Mouse (Mus musculus): ENCODE measurements at regions not wholly inside any gene's neighbourhood (a gene's known extent, or its start where the extent isn't known, plus 50 kb on each side); places are given as distances from the start of the nearest gene placed in this dataset.

DNA sequence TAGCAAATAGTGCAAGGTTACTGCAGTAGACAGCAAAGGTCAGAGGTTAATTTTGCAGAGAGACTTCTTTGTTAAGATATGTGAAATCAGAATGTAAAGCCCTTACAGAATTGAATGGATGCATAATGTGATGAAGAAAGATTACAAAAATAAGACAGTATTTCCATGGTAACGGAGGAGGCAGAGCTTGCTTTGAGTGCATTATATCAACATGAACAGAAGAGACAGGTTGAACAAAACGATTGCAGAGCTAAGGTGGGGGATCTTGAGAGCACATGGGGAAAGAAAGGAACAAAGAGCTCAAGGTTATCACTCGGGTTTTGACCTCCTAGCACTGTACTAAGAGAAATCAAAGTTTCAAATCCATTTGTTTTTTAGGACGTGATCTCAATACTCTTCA is 106.2 kb upstream of the Rap2b start:
- DNase-seq (ENCODE audit: low spot score): no peak

DNA sequence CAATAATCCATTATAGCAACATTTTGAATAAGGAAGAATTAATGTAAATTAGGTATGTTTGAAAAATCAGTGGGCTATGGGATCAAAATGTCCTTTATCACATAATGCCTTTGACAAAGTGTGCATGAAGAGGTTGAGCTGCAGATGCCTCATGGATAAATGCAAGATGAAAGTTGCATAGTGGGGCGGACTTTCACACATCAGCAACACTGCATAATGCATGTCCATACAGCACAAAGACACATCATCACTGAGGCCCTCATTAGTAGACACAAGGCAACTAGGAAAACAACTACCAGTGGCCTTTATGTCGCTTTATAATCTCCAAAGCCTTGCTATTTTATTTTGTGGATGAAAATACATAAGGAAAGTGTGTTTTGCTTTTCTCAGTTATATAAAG is 105.8 kb upstream of the Rap2b start:
- no peak for DNase-seq (ENCODE audit: low spot score)

DNA sequence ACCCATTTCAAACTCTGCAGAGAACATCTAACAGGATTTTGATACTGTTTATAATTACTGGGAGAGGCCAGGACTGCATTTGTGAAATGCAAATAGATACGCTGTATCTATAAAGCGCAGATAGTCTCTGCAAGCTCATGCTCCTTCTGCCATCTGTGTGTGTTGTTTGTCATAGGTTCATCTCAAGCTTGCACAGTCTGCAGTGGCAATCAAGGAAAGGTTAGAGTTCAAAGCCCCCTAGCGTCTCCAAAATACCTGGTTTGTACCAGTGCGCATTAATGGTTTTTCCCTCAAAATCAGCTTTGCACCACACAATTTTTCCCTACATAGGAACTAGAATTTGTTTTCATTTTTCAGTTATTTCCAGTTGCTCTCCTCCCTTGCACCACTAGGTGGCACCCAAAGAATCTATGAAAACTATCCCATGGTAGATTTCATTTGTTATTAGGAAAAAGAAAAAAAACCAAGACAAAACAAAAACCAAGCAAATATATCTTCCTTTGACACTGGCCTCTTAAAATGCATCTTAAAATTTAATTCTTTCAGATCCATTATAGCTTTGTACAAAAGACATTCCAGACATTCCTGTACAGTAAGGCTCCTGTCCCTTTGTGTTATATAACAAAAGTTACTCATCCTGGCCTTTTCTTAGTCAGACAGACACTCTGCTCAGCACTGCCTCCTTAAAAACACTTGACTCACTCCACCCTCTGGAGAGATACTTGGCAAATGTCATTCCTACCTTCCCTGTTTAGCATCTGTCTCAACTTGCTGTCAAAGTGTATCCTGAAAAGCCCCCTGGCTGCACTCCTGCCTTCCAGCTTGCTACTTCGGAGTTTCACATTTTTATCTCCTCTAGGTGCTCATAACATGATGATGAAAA is 92.7 kb upstream of the Rap2b start:
- DNase-seq (ENCODE audit: low spot score): peak; percentile 28

DNA sequence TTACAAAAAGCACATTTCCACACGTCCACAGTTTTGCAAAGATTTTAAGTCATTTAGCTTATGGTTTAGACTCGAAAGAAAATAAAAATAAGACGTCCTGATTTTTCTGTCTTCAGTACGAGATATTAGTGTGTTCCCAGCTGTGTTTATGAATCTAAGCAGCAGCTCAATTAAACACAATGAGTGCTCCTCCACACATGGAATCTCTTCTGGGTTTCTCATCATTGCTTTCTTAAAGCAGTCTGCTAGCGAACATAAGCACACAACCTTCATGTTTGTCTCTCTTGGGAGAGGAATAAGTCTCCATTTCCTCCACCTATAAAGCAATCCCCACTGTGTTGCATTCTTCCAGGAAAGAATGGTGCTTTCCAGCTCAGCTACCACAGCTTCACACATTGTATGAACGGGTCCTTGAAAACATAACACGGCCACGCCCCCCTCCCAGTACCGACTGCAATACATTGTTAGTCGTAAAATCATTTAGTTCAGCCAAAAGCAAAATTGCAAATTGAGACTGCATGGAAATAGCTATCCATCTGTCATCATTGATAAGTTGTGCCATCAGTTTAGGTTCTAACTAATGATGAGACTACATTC is 75.4 kb upstream of the Rap2b start:
- no peak for DNase-seq (ENCODE audit: low spot score)

DNA sequence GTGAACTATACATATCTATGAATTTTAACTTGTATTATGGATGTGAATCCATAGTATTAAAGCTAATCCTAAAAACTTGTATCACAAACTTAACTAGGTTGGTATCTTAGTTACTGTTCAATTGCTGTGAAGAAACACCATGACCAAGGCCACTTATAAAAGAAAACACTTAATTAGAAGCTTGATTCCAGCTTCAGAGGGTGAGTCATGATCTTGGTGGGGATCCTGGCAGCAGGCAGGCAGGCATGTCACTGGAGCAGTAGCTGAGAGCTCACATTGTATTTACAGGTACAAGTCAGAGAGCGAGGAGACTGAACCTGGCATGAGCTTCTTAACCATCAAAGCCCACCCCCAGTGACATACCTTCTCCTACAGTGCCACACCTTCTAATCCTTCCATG is 73.2 kb upstream of the Rap2b start:
- no peak for DNase-seq (ENCODE audit: low spot score)

DNA sequence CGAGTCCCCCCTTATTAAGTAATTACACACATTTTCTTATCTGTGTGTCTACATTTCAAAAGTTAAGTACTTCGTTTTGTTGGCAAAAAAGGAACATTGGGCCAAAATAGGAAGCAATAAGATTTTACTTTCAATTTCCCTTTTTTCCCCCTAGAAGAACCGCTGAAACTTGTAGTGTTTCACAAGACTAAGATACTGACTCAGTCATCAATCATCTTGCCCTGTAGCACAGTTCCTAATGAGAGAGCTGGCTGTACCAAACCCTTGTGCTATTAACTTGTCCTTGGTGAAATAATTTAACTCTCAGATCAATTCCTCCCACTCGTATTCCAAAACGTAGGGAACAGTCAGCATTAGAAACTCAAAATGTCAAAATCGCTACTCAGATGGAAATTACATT is 66.6 kb upstream of the Rap2b start:
- DNase-seq (ENCODE audit: low spot score): no peak

DNA sequence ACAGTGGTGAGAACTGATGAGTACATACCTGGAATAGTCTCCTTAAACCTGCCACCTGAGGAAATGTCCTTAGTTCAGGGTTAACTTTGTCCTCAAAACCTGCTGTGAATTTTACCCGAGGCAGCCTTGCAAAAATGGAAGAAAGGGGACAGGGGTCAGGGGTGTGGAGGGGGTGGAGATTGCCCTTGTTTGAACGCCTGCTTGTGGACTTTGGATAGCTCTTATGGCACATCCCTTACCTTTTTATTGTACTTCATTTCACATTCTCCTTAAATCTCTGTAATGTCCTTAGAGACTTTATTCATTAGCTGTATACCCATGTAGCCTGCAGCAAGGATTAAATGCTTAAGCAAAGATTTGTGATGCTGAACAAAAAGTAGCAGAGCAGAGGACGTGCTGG is 64.1 kb upstream of the Rap2b start:
- no peak for DNase-seq (ENCODE audit: low spot score)

DNA sequence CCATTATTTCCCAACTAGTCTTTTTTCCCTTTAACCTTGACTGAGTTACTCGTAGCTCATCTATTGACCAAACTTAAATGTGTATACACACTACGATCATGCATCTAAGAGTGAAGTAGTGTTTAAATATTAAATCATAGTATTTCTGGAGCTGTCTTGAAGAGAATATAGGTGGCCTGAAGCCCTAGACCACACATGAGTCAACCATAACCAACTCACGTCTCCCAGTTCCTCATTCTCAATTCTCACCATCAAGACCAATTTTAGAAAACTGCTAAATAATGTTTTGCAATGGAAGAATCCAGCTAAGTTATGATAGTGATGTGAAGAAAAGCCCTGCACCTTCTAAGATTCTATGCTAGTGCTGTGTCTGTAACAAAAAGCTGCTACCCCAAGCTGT is 59.2 kb upstream of the Rap2b start:
- no peak for DNase-seq (ENCODE audit: low spot score)

DNA sequence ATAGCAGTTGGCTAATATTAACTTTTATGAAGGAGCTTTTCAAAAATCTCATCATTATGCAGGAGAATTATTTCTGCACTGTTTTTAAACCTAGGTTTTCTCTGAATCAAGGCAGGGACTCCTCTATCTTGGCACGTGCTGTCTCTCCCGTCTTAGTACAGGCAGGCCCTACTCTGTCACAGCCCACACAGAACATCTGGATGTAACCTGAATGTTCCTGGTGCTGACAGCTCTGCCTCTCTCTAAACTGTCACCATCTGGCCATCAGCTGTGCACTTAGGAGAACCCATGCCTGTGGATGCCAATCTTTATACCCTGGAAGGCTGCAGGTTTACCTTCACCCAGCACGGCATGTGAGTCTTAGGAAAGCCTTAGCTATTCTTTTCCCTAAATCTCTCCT is 58.0 kb upstream of the Rap2b start:
- no peak for DNase-seq (ENCODE audit: low spot score)

DNA sequence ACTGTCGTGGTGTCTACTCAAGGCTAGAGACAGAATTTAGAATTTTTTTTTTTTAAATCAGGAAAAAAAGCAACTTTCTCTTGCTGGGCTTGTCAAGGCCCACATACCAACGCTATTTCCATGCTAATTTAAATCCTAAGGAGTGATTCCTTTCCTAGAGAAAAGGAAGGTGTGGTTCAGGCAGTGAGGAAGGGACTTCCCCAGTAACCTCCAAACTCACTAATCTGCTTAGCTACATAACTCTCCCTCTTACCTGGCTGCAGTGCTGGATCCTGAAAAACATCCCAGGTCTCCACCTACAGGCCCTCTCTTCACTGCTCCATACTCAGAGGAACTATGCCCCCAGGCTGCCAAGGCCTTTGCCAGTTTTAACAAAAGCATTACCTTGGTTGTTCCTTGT is 55.1 kb upstream of the Rap2b start:
- DNase-seq (ENCODE audit: low spot score): no peak

DNA sequence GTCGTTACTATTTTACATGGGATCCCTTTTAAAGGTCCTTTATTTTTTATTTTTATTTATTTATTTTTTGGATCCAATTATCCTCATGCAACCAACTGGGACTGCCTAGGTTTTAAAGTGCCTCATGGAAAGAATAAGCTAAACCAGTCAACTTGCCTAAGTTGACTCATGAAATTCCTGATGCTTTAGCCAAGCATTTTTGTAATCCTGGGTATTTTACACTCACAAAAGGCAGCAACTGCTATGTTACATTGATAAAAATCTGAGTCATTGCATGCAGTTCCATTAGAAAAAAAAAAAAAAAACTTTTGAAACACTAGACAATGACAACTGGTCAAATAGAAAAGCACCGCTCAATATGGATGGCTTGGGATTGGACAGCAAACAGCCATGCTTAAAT is 52.7 kb upstream of the Rap2b start:
- DNase-seq (ENCODE audit: low spot score): no peak

DNA sequence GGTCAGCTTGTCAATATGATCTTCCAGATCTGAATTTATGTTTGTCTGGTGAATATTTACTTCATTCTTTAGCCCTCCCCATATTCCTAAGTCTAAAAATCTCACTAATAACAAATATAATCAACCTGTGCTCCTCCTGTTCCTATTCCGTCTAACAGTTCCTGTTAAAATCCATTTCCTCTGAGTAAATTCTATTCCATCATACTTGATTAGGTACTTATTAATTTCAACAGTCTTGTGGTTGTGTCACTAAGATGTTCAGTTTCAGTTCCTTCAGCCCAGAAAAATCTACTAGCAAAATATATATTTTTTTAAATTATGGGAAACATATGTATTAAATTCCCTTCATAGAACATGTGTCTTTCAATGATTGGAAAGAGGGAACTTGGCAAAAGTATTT is 52.2 kb upstream of the Rap2b start:
- DNase-seq (ENCODE audit: low spot score): no peak

All from thymus, postnatal 0 days (tissue).